Mouse (Mus musculus) layer of hippocampus, postnatal 10 days (tissue): ENCODE data around the gene Reg2. TPM values are rescaled to one million over a fixed set of nuclear protein-coding genes. Genes with fewer than 3 reads are reported as not detected.
"Not testable (repeated sequence)": the region's sequence is repeated elsewhere in the genome, so short reads cannot be mapped to it uniquely, and the experiment has no call there.

Experiments used
- DNase-seq, 2 experiments: peaks; one replicate each; pipeline ENCODE4 v3.0.0; 2021; ENCODE audit warnings: low spot score in 2 of 2
- long read RNA-seq: library from polyadenylated mRNA; stranded (forward); transcript quantifications from one replicate; pipeline ENCODE4 v2.0.0, GENCODE M21; 2023
- total RNA-seq, 2 experiments: library from RNA; stranded (reverse); gene quantifications; 2 replicates each; pipeline ENCODE4 v1.2.3; 2021

The Reg2 gene
- total RNA-seq, result not detected
- long read RNA-seq, result 0 reads

DNA sequence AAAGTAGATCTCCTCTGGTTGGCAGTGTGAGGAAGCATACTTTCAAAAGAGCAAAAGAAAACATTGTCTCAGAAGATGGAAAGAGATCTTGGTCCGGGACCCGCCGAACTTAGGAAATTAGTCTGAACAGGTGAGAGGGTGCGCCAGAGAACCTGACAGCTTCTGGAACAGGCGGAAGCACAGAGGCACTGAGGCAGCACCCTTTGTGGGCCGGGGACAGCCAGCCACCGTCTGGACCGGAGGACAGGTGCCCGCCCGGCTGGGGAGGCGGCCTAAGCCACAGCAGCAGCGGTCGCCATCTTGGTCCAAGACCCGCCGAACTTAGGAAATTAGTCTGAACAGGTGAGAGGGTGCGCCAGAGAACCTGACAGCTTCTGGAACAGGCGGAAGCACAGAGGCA is at the start of gene Reg2:
Reg2 (plus strand) TSS at position 301 of the 400 bp plus-strand sequence.
- not testable (repeated sequence) for DNase-seq

DNA sequence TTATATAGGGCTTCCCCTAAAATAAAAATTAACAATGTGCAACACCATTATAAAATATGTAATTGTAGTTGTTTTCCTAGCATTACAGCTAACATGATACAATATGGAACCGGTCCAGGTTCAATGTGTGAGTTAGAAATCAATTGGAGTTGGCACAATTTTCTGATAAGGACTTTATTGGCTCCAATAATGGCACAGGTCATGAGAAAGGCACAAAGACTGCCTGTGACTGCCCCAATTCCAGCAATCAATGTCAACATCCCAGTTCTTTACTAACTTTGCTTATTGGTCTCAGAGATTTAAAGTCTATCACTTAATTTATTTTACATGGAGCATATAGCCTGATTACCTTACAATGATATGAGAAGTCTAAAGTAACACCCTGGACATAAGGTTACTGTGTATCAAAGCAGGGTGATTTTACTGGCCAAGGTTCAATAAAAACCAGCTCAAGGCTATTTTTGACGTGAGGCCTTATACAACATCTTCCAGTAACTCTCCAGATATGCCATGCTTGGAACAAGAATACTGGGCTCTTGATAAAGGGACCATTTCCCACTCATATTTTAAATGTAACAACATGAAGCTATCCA is 33.4 kb upstream of the Reg2 start:
- DNase-seq, result no peak

DNA sequence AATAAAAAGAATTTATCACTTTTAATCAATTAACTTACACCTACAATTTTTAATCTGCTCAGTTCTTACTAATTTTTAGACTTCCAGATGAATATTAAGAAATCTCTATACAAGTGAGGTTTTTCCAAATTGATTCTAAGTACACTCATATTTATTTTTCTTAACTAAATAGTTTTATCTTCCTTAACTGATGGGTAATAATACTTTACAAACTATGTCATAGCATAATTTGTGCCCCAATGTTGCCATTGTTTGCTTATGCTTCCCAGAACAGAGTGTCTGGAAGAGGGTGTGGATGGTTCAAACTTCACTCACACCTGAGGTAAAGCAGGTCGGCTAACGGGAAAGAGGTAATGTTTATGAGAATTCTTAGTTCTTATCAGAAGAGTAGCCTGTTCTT is 25.1 kb upstream of the Reg2 start, which contains the start of gene Reg3b:
Reg3b (plus strand) TSS at position 301 of the 400 bp plus-strand sequence.
- no peak for DNase-seq

DNA sequence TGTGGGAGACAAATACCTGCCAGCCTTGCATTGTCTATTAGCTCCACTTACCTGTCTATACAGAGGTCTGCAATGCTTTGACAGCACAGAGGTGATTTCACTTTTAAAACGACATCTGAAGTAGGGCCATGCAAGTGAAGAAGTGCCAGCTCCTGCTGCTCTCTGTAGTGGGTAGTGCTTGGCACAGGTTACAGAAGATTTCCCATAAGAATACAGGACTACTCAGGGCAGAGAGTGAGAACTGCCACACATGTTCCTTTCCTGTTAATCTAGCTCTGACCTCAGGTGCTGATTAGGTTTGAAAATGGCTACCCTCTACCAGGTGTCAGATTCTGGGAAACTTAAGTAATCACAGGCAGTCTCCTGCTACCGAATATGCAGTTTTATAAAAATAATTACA is 16.7 kb upstream of the Reg2 start, which contains the start of gene Reg3d:
Reg3d (minus strand) TSS at position 101 of the 400 bp plus-strand sequence.
- no peak for DNase-seq

DNA sequence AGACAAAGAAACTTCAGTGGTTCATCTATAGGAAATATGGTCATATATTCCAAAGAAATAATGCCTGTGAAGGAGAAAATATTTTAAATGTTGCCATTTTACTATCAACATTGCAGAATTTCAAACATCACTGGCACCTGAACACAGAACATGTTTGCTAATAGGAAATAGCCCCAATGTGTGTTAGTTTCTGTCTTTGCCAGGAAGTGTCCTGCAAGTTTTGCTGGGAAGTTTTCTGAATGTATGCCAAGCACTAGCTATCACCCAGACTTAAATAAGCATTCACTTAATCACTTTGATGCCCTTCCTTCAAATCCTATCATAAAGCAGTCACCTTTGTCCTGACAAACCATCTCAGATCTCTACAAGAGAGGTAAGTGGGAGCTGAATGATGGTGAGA is 15.0 kb upstream of the Reg2 start, which contains the start of gene Reg3a:
Reg3a (plus strand) TSS at position 301 of the 400 bp plus-strand sequence.
- DNase-seq, result no peak

DNA sequence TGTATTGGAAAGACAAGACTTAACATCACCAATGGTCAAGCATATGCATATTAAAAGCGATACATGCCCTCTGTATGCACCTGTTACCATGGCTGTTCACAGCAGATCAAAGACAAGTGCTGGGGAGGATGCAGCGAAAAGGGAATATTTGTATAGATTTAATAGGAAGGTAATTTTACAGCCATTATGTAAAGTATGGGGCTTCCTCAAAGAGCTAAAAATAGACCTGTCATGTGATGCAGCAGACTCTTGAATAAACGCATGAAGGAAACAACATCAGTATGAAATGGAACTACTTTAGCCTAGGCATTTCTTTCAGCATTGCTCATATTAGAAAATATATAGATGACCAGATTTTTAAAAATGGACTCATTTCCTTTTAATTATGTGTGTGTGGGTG is 9.8 kb upstream of the Reg2 start:
- no peak for DNase-seq

DNA sequence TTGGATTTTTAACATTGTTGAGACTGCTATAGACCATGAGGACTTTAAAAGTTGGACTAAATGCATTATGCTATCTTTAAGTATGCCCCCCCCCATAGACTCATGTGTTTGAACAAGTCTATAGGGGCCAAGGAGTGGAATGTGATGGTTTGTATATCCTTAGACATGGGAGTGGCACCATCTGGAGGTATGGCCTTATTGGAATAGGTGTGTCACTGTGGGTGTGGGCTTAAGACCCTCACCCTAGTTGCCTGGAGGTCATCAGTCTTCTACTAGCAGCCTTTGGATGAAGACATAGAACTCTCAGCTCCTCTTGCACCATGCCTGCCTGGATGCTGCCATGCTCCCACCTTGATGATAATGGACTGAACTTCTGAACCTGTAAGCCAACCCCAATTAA is 27.0 kb downstream of the Reg2 start, which contains the start of gene Reg1:
Reg1 (plus strand) TSS at position 301 of the 400 bp plus-strand sequence.
- not testable (repeated sequence) for DNase-seq

DNA sequence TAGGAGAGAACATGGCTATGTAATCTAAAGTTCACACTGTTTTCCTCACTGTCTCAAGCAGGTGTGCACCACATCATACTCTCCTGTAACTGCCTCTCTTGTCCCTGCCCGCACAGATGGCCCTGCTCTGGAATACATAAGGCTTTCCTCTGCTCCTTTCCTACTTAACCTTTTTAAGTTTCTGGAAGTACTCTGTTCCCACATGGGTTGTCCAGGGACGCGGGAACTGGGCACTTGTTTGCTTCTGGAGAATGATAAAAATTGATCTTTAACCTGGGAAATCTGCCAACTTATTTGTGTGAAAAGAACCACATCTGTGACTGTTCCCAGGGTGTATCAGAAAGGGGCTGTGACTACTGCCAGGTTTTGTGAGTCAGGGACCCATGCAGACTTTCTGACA is 30.1 kb downstream of the Reg2 start:
- DNase-seq, result no peak

DNA sequence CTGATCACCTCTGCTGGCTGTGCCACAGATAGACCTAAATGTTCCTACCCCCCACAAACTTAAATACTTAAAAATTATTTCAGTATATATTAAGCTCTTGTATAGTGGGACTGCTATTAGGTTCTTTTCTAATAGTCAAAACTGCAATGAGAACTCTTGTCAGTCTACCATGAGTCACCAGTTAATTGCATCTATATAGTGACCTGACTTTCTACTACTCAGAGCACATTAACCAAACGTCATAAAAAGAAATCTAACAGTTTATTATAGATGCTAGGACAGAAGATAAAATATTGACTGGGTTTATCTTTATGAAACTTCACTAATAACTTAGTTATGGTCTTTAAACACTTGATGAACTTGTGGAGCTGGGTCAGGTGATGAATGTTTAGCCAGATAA is 51.8 kb downstream of the Reg2 start:
- DNase-seq, result no peak

DNA sequence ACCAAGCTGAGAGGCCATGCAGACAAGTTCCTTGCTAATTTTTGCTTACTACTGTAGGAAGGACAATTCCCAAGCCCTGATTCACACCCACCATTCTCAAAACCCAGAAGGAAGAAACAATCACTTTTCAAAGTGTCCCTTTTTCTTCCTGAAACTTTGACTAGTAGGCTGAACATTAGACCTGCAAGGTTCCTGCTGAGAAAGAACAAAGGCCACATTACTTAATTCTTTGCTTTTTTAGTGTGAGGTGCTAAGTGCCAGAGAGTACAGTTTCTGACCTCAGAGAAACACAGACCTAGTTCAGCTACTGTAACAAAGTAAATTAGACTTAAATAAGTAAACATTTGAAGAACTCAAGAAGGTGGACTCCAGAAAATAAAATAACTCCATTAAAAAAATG is 53.0 kb downstream of the Reg2 start:
- DNase-seq, result no peak

DNA sequence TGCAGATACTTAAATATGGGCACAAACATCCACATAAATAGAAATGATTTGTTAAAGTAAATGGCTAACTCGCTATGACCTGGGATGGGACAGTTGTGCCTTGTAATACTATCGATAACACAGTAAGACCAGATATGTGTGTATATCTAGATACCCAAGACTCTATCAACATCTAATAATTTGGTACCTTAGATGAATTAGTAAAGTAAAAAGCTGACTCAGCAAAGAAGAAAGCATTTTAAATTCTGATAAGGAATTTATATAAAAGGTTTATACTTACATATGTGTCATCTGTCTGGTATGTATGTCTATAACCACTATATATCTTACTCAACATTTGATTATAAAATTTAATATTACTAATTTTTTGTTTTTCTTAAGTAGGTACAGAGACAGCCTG is 57.4 kb downstream of the Reg2 start:
- no peak for DNase-seq

Other genes with a start within 250 kb of the Reg2 start
- not detected for gene Reg3b, start 25.0 kb upstream of the Reg2 start, total RNA-seq
- gene Reg3d, start 16.8 kb upstream of the Reg2 start, total RNA-seq, result not detected
- gene Reg3a, start 14.9 kb upstream of the Reg2 start, total RNA-seq, result not detected
- not detected for gene Reg1, start 27.1 kb downstream of the Reg2 start, total RNA-seq
- gene Reg3g, start 73.2 kb downstream of the Reg2 start, total RNA-seq, result not detected